Mouse (Mus musculus) olfactory bulb, adult 2 months (tissue): ENCODE data around the gene Zbtb22.

ENCODE experiments used
- CTCF ChIP-seq: fragments of 200-500 bp; IDR thresholded peaks from 2 replicates; pipeline ENCODE4 v1.5.1; 2012; ENCODE audit warnings: low read depth, mild to moderate bottlenecking, low read length, moderate library complexity; ENCODE audit not compliant: insufficient read depth
- POLR2A ChIP-seq: fragments of 200-500 bp; IDR thresholded peaks from 2 replicates; pipeline ENCODE4 v1.6.1; 2012; ENCODE audit warnings: mild to moderate bottlenecking, low read depth, low read length, moderate library complexity; ENCODE audit not compliant: insufficient read depth

- no peak for TF ChIP-seq POLR2A
- no peak for TF ChIP-seq CTCF
Observed at GRCm38 (mm10) chr17:33917656-33918292, 2.1 kb downstream of the Zbtb22 start.
